Mouse (Mus musculus) neural tube, embryonic 12.5 days (tissue): ENCODE measurements around the gene Lep. TPM values are rescaled to one million over a fixed set of nuclear protein-coding genes. Genes with fewer than 3 reads are reported as not detected.

Experiments
- ATAC-seq: fragments of 200-750 bp; cut with Nextera tagmentation; 2 replicates; pipeline ENCODE4 v1.8.0; 2017; ENCODE audit warnings: low read depth, mild to moderate bottlenecking, moderate TSS enrichment, moderate library complexity; ENCODE audit not compliant: low FRiP score
- H3K27ac ChIP-seq: fragments of 300-500 bp; sonication (generic); 2 replicates; pipeline ENCODE4 v1.5.1; 2016
- H3K27me3 ChIP-seq: fragments of 300-500 bp; sonication (generic); replicated peaks from 2 replicates; pipeline ENCODE4 v1.6.1; 2016; ENCODE audit warnings: mild to moderate bottlenecking
- H3K36me3 ChIP-seq: fragments of 300-500 bp; sonication (generic); 2 replicates; pipeline ENCODE4 v1.6.1; 2016; ENCODE audit warnings: mild to moderate bottlenecking
- H3K4me1 ChIP-seq: fragments of 300-500 bp; sonication (generic); 2 replicates; pipeline ENCODE4 v1.6.1; 2016
- H3K4me2 ChIP-seq: fragments of 300-500 bp; sonication (generic); replicated peaks from 2 replicates; pipeline ENCODE4 v1.6.1; 2016; ENCODE audit warnings: mild to moderate bottlenecking
- H3K4me3 ChIP-seq: fragments of 300-500 bp; sonication (generic); 2 replicates; pipeline ENCODE4 v1.5.1; 2016
- H3K9ac ChIP-seq: fragments of 300-500 bp; sonication (generic); 2 replicates; pipeline ENCODE4 v1.6.1; 2016; ENCODE audit warnings: mild to moderate bottlenecking
- H3K9me3 ChIP-seq: fragments of 300-500 bp; sonication (generic); 2 replicates; pipeline ENCODE4 v1.6.1; 2016; ENCODE audit warnings: mild to moderate bottlenecking
- WGBS: fragments of 180-500 bp; shearing (Covaris S2); methylation state at CpG from one replicate; pipeline ENCODE4 v1.1.7; 2016; 5-methylcytosine and 5-hydroxymethylcytosine counted together
- polyA plus RNA-seq: library from polyadenylated mRNA; unstranded; fragments of >200 nt; fragmentation: Nextera tagmentation; extraction: Ambion mirVana; gene quantifications from 2 replicates; pipeline ENCODE4 v1.2.1, GENCODE M21; 2016

The Lep gene
- polyA plus RNA-seq, 1 experiment from 2014 or later = not detected

GRCm38 (mm10) chr6:29053181-29053580 is 6.8 kb upstream of the Lep start:
- no peak overlapping the region for H3K4me3 ChIP-seq
- H3K4me1 ChIP-seq = peaks cover 3% of the 10 kb centered on the region; the same call in 1 of the 2 replicates
- WGBS = 84% methylated on average over 7 of the region's 7 CpGs
- no peak overlapping the region for H3K4me2 ChIP-seq
- H3K27me3 ChIP-seq = no peaks in the 10 kb centered on the region
- no peak overlapping the region for H3K9ac ChIP-seq
- no peaks in the 10 kb centered on the region for H3K9me3 ChIP-seq
- ATAC-seq = no peak
- H3K27ac ChIP-seq = no peak overlapping the region
- H3K36me3 ChIP-seq = no peaks in the 10 kb centered on the region

- no peak for ATAC-seq
- Histone ChIP-seq H3K36me3 (no peaks in the 10 kb centered on the region), H3K27ac (no peak overlapping the region), H3K9me3 (no peaks in the 10 kb centered on the region), H3K4me2 (no peak overlapping the region), H3K9ac (no peak overlapping the region), H3K4me3 (no peak overlapping the region), H3K27me3 (no peaks in the 10 kb centered on the region), H3K4me1 (peaks cover 3% of the 10 kb centered on the region; the same call in 1 of the 2 replicates)
- 84% methylated on average over 7 of the region's 7 CpGs for WGBS
Observed at GRCm38 (mm10) chr6:29056377-29056776, 3.6 kb upstream of the Lep start.

- ATAC-seq = peak; percentile 78
- H3K27ac ChIP-seq = no peak overlapping the region
- no peak overlapping the region for H3K4me3 ChIP-seq
Observed at GRCm38 (mm10) chr6:29066389-29066790, 6.4 kb downstream of the Lep start.

GRCm38 (mm10) chr6:29072258-29072657 is 12.2 kb downstream of the Lep start:
- no peak for ATAC-seq
- no peak overlapping the region for H3K4me2 ChIP-seq
- WGBS = 87% methylated on average over 4 of the region's 4 CpGs
- no peak overlapping the region for H3K9ac ChIP-seq
- no peak overlapping the region for H3K27ac ChIP-seq
- no peaks in the 10 kb centered on the region for H3K36me3 ChIP-seq
- no peak overlapping the region for H3K4me3 ChIP-seq
- H3K9me3 ChIP-seq = no peaks in the 10 kb centered on the region
- no peaks in the 10 kb centered on the region for H3K27me3 ChIP-seq
- no peaks in the 10 kb centered on the region for H3K4me1 ChIP-seq

More at GRCm38 (mm10) chr6:29066389-29066790, 6.4 kb downstream of the Lep start:
- no peaks in the 10 kb centered on the region for H3K9me3 ChIP-seq
- H3K36me3 ChIP-seq = no peaks in the 10 kb centered on the region
- no peak overlapping the region for H3K9ac ChIP-seq
- WGBS = 18% methylated on average over 8 of the region's 8 CpGs
- no peaks in the 10 kb centered on the region for H3K27me3 ChIP-seq
- H3K4me1 ChIP-seq = peaks cover 11% of the 10 kb centered on the region; the same call in 1 of the 2 replicates
- H3K4me2 ChIP-seq = no peak overlapping the region

GRCm38 (mm10) chr6:29073462-29074132 is 13.6 kb downstream of the Lep start:
- Histone ChIP-seq H3K9ac (no peak overlapping the region), H3K4me1 (no peaks in the 10 kb centered on the region), H3K27ac (no peak overlapping the region), H3K36me3 (no peaks in the 10 kb centered on the region), H3K4me2 (no peak overlapping the region), H3K4me3 (no peak overlapping the region), H3K9me3 (no peaks in the 10 kb centered on the region), H3K27me3 (no peaks in the 10 kb centered on the region)
- WGBS = 76% methylated on average over 11 of the region's 11 CpGs
- ATAC-seq = no peak

GRCm38 (mm10) chr6:29074133-29074469 is 14.1 kb downstream of the Lep start:
- Histone ChIP-seq H3K9ac (no peak overlapping the region), H3K9me3 (no peaks in the 10 kb centered on the region)
- no peak for ATAC-seq

GRCm38 (mm10) chr6:29079291-29079690 is 19.3 kb downstream of the Lep start:
- no peaks in the 10 kb centered on the region for H3K27me3 ChIP-seq
- H3K4me3 ChIP-seq = no peak overlapping the region
- WGBS = 78% methylated on average over 4 of the region's 4 CpGs
- H3K9me3 ChIP-seq = no peaks in the 10 kb centered on the region
- H3K4me1 ChIP-seq = no peaks in the 10 kb centered on the region
- H3K4me2 ChIP-seq = no peak overlapping the region
- no peak overlapping the region for H3K9ac ChIP-seq
- H3K27ac ChIP-seq = no peak overlapping the region
- no peak for ATAC-seq
- no peaks in the 10 kb centered on the region for H3K36me3 ChIP-seq

More at GRCm38 (mm10) chr6:29074133-29074469, 14.1 kb downstream of the Lep start:
- no peak overlapping the region for H3K4me3 ChIP-seq
- H3K27ac ChIP-seq = no peak overlapping the region
- H3K4me2 ChIP-seq = no peak overlapping the region
- H3K36me3 ChIP-seq = no peaks in the 10 kb centered on the region
- no peaks in the 10 kb centered on the region for H3K27me3 ChIP-seq
- no peaks in the 10 kb centered on the region for H3K4me1 ChIP-seq

GRCm38 (mm10) chr6:29081826-29082363 is 21.9 kb downstream of the Lep start:
- H3K4me2 ChIP-seq = no peak overlapping the region
- no peak for ATAC-seq
- no peak overlapping the region for H3K4me3 ChIP-seq

GRCm38 (mm10) chr6:29082776-29083354 is 22.8 kb downstream of the Lep start:
- H3K9me3 ChIP-seq = no peaks in the 10 kb centered on the region
- no peak overlapping the region for H3K4me2 ChIP-seq
- no peak overlapping the region for H3K9ac ChIP-seq
- no peak overlapping the region for H3K4me3 ChIP-seq
- no peaks in the 10 kb centered on the region for H3K27me3 ChIP-seq
- no peaks in the 10 kb centered on the region for H3K4me1 ChIP-seq
- no peaks in the 10 kb centered on the region for H3K36me3 ChIP-seq
- ATAC-seq = no peak
- WGBS = 53% methylated on average over 9 of the region's 9 CpGs
- no peak overlapping the region for H3K27ac ChIP-seq

More at GRCm38 (mm10) chr6:29081826-29082363, 21.9 kb downstream of the Lep start:
- Histone ChIP-seq H3K27me3 (no peaks in the 10 kb centered on the region), H3K27ac (no peak overlapping the region), H3K4me1 (no peaks in the 10 kb centered on the region), H3K36me3 (no peaks in the 10 kb centered on the region), H3K9me3 (no peaks in the 10 kb centered on the region), H3K9ac (no peak overlapping the region)
- WGBS = 85% methylated on average over 10 of the region's 10 CpGs

- Histone ChIP-seq H3K9me3 (no peaks in the 10 kb centered on the region), H3K9ac (no peak overlapping the region), H3K4me3 (no peak overlapping the region), H3K27ac (no peak overlapping the region), H3K4me1 (no peaks in the 10 kb centered on the region), H3K4me2 (no peak overlapping the region), H3K27me3 (no peaks in the 10 kb centered on the region), H3K36me3 (no peaks in the 10 kb centered on the region)
- no peak for ATAC-seq
- WGBS = 72% methylated on average over 7 of the region's 7 CpGs
Observed at GRCm38 (mm10) chr6:29084401-29084800, 24.4 kb downstream of the Lep start.

GRCm38 (mm10) chr6:29087921-29088709 is 28.1 kb downstream of the Lep start:
- H3K9me3 ChIP-seq = 0 out of 2 replicates have a peak, but pooled peaks cover 3% of the 10 kb centered on the region
- no peak overlapping the region for H3K4me3 ChIP-seq
- no peaks in the 10 kb centered on the region for H3K4me1 ChIP-seq
- no peak for ATAC-seq
- H3K27me3 ChIP-seq = no peaks in the 10 kb centered on the region
- H3K4me2 ChIP-seq = no peak overlapping the region
- no peak overlapping the region for H3K9ac ChIP-seq
- H3K36me3 ChIP-seq = no peaks in the 10 kb centered on the region
- WGBS = 71% methylated on average over 7 of the region's 7 CpGs
- no peak overlapping the region for H3K27ac ChIP-seq

GRCm38 (mm10) chr6:29092234-29092633 is 32.2 kb downstream of the Lep start:
- H3K4me3 ChIP-seq = no peak overlapping the region
- no peaks in the 10 kb centered on the region for H3K27me3 ChIP-seq
- ATAC-seq = no peak
- no peaks in the 10 kb centered on the region for H3K4me1 ChIP-seq
- no peak overlapping the region for H3K27ac ChIP-seq
- H3K9me3 ChIP-seq = 0 out of 2 replicates have a peak, but pooled peaks cover 6% of the 10 kb centered on the region
- 78% methylated on average over 7 of the region's 7 CpGs for WGBS
- H3K36me3 ChIP-seq = no peaks in the 10 kb centered on the region
- H3K4me2 ChIP-seq = no peak overlapping the region
- no peak overlapping the region for H3K9ac ChIP-seq
